Mouse (Mus musculus): ENCODE results near the gene Gbp2. TPM values are rescaled to one million over a fixed set of nuclear protein-coding genes. Genes with fewer than 3 reads are reported as not detected.
"Not testable (repeated sequence)": the region's sequence is repeated elsewhere in the genome, so short reads cannot be mapped to it uniquely, and the experiment has no call there.

The Gbp2 gene
- total RNA-seq (2021): 12.8 and 18.6 TPM in 2 replicates
- long read RNA-seq, transcript Gbp2-201 (11 exons, 2,516 nt): major isoform, 22 of 25 reads
- long read RNA-seq, partial matches to known transcripts: 1 of 25 reads
- long read RNA-seq, other reads (novel, unspliced or antisense): 2 of 25 reads

DNA sequence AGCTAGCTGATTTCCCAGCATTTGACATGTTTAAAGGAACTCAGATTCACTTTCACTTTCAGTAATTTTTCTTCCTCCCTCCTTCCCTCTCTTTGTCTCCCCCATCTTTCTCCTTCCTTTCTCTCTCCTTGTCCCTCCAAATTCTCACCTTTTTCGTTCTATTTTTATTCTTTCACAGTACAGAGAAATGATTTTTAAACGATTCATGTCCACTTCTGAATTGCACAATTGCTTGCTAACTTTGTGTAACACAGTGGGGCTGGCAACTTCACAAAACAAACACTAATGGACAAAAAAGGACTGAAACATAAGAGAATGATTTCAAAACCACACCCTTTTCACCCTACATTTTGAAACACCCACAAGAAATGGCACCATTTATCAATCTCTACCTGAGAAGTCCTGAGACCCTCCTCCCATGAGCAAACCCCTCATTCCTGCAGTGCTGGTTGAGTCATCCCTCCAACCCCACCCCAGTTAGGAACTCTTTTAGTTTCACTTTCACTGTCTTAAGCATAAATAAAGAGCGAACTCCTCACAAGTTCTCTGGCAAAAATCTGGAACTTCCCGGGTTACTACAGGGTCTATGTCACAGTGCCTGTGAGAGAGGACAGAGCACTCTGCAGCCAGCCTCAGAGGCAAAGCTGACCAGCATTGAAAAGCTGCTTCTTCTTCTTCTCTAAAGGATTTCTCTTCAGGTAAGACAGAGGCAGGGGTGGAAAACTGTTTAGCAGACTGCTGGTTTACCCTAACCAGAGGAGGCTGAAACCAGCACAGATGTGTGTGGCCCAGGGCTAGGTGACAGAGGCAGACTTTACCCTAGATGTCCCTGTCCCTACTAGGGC is at the start of gene Gbp2:
Gbp2 (plus strand) TSS at position 492 of the 845 bp plus-strand sequence.
- DNase-seq: peak; percentile 5

DNA sequence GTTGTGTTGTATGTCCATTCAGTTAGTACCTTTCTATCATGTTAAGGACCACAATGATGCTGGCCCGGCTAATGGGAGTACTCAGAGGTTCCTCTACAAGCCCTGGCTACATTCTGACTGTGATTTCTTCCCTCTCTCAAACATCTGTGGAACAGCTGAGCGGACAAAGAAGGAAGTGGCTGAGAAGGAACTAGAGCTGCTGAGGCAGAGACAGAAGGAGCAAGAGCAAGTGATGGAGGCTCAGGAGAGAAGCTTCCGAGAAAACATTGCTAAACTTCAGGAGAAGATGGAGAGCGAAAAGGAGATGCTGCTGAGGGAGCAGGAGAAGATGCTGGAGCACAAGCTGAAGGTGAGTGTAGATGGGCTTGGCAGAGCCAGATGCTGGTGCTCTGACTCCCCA is 49.7 kb upstream of the Gbp2 start:
- no peak for DNase-seq

- DNase-seq: no peak
Measured at GRCm38 (mm10) chr3:142577108-142577507, 43.3 kb upstream of the Gbp2 start.

GRCm38 (mm10) chr3:142578342-142578741 is 42.1 kb upstream of the Gbp2 start:
- no peak for DNase-seq

- no peak for DNase-seq
Measured at GRCm38 (mm10) chr3:142583067-142583466, 37.3 kb upstream of the Gbp2 start.

DNA sequence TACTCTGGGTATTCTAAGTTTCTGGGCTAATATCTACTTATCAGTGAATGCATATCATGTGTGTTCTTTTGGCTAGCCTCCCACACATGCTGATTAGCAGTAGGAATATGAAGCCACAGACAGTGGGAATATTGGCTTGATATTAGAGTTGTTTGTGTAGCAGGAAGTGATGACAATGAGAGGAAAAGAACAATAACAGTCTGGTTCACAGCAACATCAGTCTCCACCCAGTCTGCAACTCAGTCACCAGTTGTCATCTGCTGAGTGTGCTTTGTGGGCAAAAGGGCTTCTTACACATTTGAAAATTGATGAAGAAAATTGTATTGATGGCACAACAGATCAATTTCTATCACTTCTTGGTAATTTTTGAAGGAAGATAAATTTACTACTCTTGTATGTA is 33.0 kb upstream of the Gbp2 start:
- no peak for DNase-seq

GRCm38 (mm10) chr3:142588888-142589287 is 31.5 kb upstream of the Gbp2 start:
- no peak for DNase-seq

GRCm38 (mm10) chr3:142590431-142591067 is 29.9 kb upstream of the Gbp2 start:
- DNase-seq: no peak

DNA sequence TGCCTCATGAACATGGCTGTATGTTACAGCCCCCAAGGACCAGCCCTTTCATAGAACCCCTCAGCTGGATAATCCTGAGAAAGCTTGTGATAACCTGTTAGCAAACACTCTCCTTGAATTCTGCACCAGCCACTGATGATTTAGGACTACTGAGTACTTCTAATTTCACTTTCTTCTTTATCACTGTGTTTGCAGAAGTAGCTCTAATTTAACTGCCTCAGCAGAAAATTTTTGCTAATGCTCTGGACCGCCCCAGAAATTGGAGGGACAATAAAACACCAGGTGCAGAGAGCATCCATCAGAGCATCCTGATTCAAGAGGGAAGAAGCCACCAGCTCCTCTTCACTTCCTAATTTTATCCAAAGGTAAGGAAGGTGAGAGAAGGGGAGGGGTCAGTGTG is 25.9 kb upstream of the Gbp2 start, which contains the start of gene Gbp2b:
Gbp2b (plus strand) TSS at position 301 of the 400 bp plus-strand sequence.
- no peak for DNase-seq

DNA sequence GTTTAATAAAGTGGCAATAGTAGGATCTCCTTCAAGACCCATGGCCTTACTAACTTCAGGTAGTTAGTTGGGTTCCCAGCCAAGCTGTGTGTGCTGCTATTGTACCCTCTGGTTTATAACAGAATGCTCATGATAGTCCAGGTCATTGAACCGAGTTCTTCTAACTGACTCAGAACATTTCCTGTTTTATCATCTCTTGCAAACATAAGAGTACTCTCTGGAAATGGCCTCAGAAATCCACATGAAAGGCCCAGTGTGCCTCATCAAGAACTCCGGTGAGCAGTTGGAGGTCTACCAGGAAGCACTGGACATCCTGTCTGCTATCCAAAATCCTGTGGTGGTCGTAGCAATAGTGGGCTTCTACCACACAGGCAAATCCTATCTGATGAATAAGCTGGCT is 22.5 kb upstream of the Gbp2 start:
- no peak for DNase-seq

DNA sequence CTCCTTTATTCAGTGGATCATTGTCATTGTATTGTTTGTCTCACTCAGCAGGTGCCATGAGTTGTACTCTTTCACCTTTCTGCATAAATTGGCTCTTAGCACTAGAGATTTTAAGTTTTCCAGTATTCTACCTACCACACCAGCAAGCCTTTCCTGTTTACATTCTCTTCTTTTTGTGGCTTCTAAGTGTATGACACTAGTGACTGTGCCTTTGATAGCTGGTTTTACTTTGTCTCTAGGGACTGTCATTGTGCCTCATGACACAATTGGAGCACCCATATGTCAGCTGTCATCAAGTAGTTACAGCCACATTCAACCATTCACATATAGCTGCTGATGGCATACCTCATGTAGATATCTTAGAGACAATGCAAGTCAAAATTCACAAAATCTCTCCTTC is 18.7 kb upstream of the Gbp2 start:
- no peak for DNase-seq

DNA sequence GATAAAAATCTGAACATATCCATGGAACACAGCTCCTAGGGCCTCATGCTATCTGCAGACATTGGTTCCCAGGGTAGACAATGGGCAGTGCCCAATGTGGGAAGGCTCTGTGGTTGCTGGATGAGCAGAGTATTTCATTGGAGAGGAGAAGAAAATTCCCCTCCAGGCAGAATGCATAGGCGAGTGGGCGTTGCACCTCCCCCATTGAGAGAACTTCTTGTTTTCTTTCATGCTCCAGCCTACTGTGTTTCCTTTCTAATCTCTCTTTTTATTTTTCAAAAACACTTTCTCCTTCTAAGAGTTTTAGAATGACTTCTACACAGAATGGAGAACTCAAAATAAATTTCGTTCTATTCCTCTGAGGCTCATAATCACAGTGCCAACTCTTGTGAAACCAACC is 1.7 kb upstream of the Gbp2 start:
- DNase-seq: no peak

DNA sequence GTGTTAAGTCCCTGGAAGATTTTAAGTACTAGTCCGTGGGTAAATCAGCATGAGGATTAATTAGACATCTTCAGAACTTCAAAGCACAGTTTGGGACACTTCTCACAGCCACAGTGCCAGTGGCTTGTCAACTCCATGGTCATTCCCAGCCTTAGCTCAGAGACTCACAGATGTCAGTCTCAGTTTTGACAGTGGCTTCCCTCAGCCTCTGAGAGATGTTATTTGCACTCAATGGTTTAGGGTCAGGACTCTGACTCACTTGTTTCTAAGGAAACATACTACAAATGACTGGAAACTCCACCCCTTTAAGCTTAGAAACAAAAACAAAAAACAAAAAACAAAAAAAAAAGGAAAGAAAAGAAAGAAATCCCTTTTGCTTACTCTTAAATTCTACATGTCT is 796 bp upstream of the Gbp2 start:
- DNase-seq: no peak

DNA sequence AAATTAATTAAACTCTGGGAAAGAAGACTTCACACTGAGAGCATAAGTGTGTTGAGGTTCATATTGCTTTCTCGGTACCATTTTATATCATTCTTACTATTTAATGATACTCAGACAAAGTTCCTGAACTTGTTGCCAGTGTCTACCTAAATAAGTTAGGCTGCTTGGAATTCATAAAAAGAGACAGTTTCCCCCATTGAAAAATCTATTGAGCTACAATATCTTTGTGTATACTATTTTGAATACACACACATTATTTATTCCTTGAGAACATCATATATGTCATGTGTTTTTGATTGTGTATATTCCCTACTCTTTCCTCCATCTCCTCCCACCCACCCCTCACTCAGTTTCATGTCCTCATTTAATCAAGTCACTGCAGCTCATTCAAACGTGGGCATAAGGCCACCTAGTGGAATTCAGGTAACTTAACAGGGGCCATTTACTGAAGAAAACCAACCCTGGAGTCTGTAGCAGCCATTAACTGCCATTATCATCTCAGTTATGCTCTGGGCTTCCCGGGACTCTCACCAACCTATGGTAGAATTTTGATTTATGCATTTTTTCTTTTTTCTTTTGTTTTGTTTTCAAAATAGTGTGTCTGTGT is 657 bp downstream of the Gbp2 start:
- DNase-seq: no peak

DNA sequence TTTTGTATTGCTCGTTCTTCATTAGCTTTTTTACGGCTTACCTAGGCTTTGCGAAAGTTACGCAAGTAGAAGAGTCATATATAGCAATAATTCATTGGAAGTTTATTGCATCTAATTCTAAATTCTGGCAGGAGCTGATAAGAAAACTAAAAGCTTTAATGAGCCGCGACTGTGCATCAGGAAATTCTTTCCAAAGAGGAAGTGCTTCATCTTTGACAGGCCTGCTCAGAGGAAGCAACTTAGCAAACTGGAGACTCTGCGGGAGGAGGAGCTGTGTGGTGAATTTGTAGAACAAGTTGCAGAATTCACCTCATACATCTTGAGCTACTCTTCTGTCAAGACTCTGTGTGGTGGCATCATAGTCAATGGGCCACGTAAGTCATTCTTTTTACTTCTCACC is 10.0 kb downstream of the Gbp2 start:
- DNase-seq: no peak

DNA sequence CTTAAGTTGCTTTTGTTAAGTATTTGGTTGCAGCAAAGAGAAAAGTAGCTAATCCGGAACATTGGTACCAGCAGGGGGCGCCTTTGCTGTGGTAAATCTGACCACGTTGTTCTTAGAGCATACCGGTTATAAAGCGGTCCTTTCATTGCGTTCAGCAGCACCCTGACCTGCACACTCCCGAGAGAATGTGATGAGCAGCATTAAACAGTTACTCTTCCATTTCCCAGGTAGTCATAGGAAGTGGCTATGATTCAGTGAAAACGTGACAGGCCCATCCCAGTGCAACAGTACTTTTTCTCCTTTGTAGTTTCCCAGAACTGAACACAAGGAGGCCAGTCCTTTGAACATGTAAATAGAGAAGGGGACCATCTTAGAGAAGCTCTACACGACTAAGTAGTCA is 19.8 kb downstream of the Gbp2 start:
- peak; percentile 80 for DNase-seq

- DNase-seq: peak; percentile 65
Measured at GRCm38 (mm10) chr3:142645949-142646348, 25.5 kb downstream of the Gbp2 start.

GRCm38 (mm10) chr3:142647836-142648235 is 27.4 kb downstream of the Gbp2 start:
- DNase-seq: not testable (repeated sequence)

GRCm38 (mm10) chr3:142650205-142650604 is 29.8 kb downstream of the Gbp2 start:
- DNase-seq: no peak

- no peak for DNase-seq
Measured at GRCm38 (mm10) chr3:142664723-142665122, 44.3 kb downstream of the Gbp2 start.

- no peak for DNase-seq
Measured at GRCm38 (mm10) chr3:142674607-142675006, 54.2 kb downstream of the Gbp2 start.

Data from adrenal gland, postnatal 25 days (tissue).